Mouse (Mus musculus): Measurements from ENCODE around the gene Ddx50. TPM values are rescaled to one million over a fixed set of nuclear protein-coding genes. Genes with fewer than 3 reads are reported as not detected.

The Ddx50 gene
- total and polyA plus RNA-seq, 3 experiments, result 50.5 to 74.4 (median 58.7) TPM

DNA sequence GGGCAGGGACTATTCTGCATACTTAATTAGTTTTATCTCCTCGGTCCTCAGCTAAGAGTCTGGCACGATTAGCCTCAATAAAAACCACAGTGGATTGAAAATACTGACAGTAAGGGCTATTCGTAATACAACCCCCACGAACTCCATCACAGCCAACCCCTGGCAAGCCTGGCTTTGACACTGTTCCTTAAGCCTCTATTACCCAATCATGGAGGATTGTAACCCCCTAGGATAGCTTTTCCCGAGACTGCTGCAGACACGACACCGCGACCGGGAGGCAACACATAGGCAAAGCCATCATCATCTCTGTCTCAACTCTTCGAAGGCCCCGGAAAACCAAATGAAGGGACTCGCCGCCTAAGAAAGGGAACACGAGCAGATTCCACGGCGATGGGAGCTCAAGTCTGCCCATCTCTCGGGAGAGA is 648 bp downstream of the Ddx50 start:
- Histone ChIP-seq H3K9me3 (replicated peaks; ENCODE audit: low read length) (no peaks in the 10 kb centered on the region), H3K36me3 (replicated peaks in 1 of 2; ENCODE audit: control insufficient read depth in 1 of 2, insufficient read depth in 1 of 2, low read length in 1 of 2) (peaks cover 7 to 25% of the 10 kb centered on the region in 2 experiments), H3K27me3 (replicated peaks) (peaks cover 2% of the 10 kb centered on the region), H3K9ac (ENCODE audit: insufficient read depth, low read depth) (peak overlapping the region; percentile 75), H3K4me1 (ENCODE audit: control insufficient read depth in 1 of 2, insufficient read depth in 2 of 2) (peaks cover 8 to 17% of the 10 kb centered on the region in 2 experiments), H3K79me2 (replicated peaks; ENCODE audit: control insufficient read depth, extremely low read depth, insufficient read depth, poor library complexity, severe bottlenecking) (peaks cover 41% of the 10 kb centered on the region), H3K27ac (ENCODE audit: insufficient read depth, low read depth) (peak overlapping the region; percentile 51), H3K4me3 (replicated peaks in 1 of 3; ENCODE audit: low read depth in 2 of 3, low read length in 2 of 3, poor library complexity in 1 of 3) (peak overlapping the region; percentile 83 to 97 (median 96)), H3K4me2 (ENCODE audit: insufficient read depth, low read depth, poor library complexity, severe bottlenecking) (peak overlapping the region; percentile 99)
- dilution Hi-C loops (cut with MboI; ENCODE audit: extremely low pct_ligation_motif_present, extremely low pct_unique_long_range_greater_than_20kb, low sequenced_read_pairs) (no loop called here), in situ Hi-C loops (cut with MboI; ENCODE audit: low pct_ligation_motif_present, low pct_unique_long_range_greater_than_20kb, low sequenced_read_pairs) (no loop called here)
- TF ChIP-seq USF1 (IDR thresholded peaks at IDR 0.05; ENCODE audit: low read depth, low read length) (no peak), CHD2 (IDR thresholded peaks at IDR 0.05; ENCODE audit: low read length) (0 out of 2 replicates have a peak, but pooled peaks have one; percentile 14)
- peak; percentile 25 for DNase-seq (ENCODE audit: extremely low read depth)

DNA sequence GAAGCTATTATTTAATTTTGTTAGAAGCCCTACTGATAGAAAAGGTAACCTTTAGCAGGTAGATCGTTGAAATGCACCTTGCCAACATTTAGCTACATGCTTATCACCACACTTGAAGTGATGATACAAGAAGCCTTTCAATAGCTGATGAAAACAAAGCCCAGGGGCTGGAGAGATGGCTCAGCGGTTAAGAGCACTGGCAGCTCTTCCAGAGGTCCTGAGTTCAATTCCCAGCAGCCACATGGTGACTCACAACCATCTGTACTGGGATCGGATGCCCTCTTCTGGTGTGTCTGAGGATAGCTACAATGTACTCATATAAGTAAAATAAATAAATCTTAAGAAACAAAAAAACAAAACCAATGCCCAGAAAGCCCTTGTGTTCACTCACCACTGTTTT is 46.9 kb downstream of the Ddx50 start:
- in situ Hi-C loops (cut with MboI; ENCODE audit: low pct_ligation_motif_present, low pct_unique_long_range_greater_than_20kb, low sequenced_read_pairs), result no loop called here
- Histone ChIP-seq H3K79me2 (replicated peaks; ENCODE audit: control insufficient read depth, extremely low read depth, insufficient read depth, poor library complexity, severe bottlenecking) (peaks cover 27% of the 10 kb centered on the region), H3K27me3 (replicated peaks) (no peaks in the 10 kb centered on the region), H3K27ac (ENCODE audit: insufficient read depth, low read depth) (no peak overlapping the region), H3K4me3 (replicated peaks in 1 of 3; ENCODE audit: low read depth in 2 of 3, low read length in 2 of 3, poor library complexity in 1 of 3) (peak overlapping the region in 2 of 3 experiments; percentile 77 to 95), H3K4me1 (ENCODE audit: control insufficient read depth in 1 of 2, insufficient read depth in 2 of 2) (peaks cover 3 to 10% of the 10 kb centered on the region in 2 experiments; a peak in 3 of 4 replicates), H3K9ac (ENCODE audit: insufficient read depth, low read depth) (no peak overlapping the region), H3K4me2 (ENCODE audit: insufficient read depth, low read depth, poor library complexity, severe bottlenecking) (peak overlapping the region; percentile 95; the same call in 1 of the 2 replicates), H3K9me3 (replicated peaks; ENCODE audit: low read length) (no peaks in the 10 kb centered on the region), H3K36me3 (replicated peaks in 1 of 2; ENCODE audit: control insufficient read depth in 1 of 2, insufficient read depth in 1 of 2, low read length in 1 of 2) (peaks cover 2 to 4% of the 10 kb centered on the region in 2 experiments)
- DNase-seq (ENCODE audit: extremely low read depth), result no peak
- dilution Hi-C loops (cut with MboI; ENCODE audit: extremely low pct_ligation_motif_present, extremely low pct_unique_long_range_greater_than_20kb, low sequenced_read_pairs), result no loop called here
- TF ChIP-seq NRF1 (IDR thresholded peaks at IDR 0.05; ENCODE audit: low read depth, low read length) (no peak), CTCF (conservative IDR thresholded peaks at IDR 0.05 in 1 of 2, IDR thresholded peaks at IDR 0.05 in 1 of 2; ENCODE audit: low read depth in 2 of 2, low read length in 2 of 2) (peak in 1 of 2 experiments; percentile 27; a peak in 1 of 4 replicates)

DNA sequence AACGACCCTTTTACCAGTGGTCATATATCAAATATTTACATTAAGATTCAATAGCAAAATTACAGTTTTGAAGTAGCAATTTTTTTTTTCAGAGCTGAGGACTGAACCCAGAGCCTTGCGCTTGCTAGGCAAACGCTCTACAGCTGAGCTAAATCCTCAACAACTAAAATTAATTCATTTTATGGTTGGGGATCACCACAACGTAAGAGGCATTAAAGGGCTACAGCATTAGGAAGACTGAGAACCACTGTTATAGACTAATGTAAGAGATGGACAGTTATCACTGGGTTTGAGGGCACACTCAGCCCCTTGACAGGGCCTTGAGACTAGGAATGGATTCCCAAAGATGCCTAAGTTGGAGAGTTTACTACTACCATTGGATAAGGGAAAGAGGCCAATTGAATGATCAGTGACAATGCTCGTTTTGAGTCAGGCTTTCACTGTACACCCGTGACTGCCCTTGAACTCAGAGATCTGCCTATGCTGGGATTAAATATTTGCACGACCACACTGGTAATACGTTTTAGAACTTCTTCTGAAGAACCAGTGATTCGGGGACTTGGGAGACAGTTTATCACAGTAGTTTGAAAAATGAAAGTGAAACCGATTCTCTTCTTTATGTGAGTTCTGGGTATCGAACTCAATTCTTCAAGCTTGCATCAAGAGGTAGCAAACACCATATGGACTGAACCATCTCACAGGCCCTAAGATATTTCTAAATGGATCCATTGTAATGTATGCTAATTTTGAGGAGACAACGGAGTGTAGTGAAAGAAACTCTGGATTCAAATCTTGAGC is 47.6 kb downstream of the Ddx50 start:
- Histone ChIP-seq H3K9ac (ENCODE audit: insufficient read depth, low read depth) (peak overlapping the region; percentile 25), H3K79me2 (replicated peaks; ENCODE audit: control insufficient read depth, extremely low read depth, insufficient read depth, poor library complexity, severe bottlenecking) (peaks cover 35% of the 10 kb centered on the region), H3K4me3 (replicated peaks in 1 of 3; ENCODE audit: low read depth in 2 of 3, low read length in 2 of 3, poor library complexity in 1 of 3) (peak overlapping the region; percentile 71 to 95 (median 77)), H3K27ac (ENCODE audit: insufficient read depth, low read depth) (peak overlapping the region; percentile 86), H3K36me3 (replicated peaks in 1 of 2; ENCODE audit: control insufficient read depth in 1 of 2, insufficient read depth in 1 of 2, low read length in 1 of 2) (peaks cover 4 to 8% of the 10 kb centered on the region in 2 experiments), H3K4me2 (ENCODE audit: insufficient read depth, low read depth, poor library complexity, severe bottlenecking) (peak overlapping the region; percentile 95), H3K27me3 (replicated peaks) (no peaks in the 10 kb centered on the region), H3K4me1 (ENCODE audit: control insufficient read depth in 1 of 2, insufficient read depth in 2 of 2) (peaks cover 3 to 12% of the 10 kb centered on the region in 2 experiments; a peak in 3 of 4 replicates), H3K9me3 (replicated peaks; ENCODE audit: low read length) (no peaks in the 10 kb centered on the region)
- dilution Hi-C loops (cut with MboI; ENCODE audit: extremely low pct_ligation_motif_present, extremely low pct_unique_long_range_greater_than_20kb, low sequenced_read_pairs) (no loop called here), in situ Hi-C loops (cut with MboI; ENCODE audit: low pct_ligation_motif_present, low pct_unique_long_range_greater_than_20kb, low sequenced_read_pairs) (no loop called here)
- TF ChIP-seq POLR2AphosphoS2 (IDR thresholded peaks at IDR 0.05; ENCODE audit: low read depth, low read length) (no peak), CHD1 (IDR thresholded peaks at IDR 0.05; ENCODE audit: low read depth, low read length) (0 out of 2 replicates have a peak, but pooled peaks have one; percentile 18), ZNF384 (IDR thresholded peaks at IDR 0.05; ENCODE audit: low read depth, low read length) (no peak), IRF4 (IDR thresholded peaks at IDR 0.05; ENCODE audit: low read depth, low read length) (peak; percentile 49), E2F4 (IDR thresholded peaks at IDR 0.05; ENCODE audit: insufficient replicate concordance, low read depth, low read length) (no peak), SIN3A (IDR thresholded peaks at IDR 0.05; ENCODE audit: low read length) (no peak), MXI1 (IDR thresholded peaks at IDR 0.05; ENCODE audit: low read depth, low read length) (no peak), BHLHE40 (IDR thresholded peaks at IDR 0.05; ENCODE audit: low read depth, low read length) (peak; percentile 26; the same call in 1 of the 2 replicates)
- peak; percentile 45 for DNase-seq (ENCODE audit: extremely low read depth)

Data from CH12.LX (cell line).